Comparison of ENCODE assay signal across 13 mouse cellular contexts in the genomic region with DNA sequence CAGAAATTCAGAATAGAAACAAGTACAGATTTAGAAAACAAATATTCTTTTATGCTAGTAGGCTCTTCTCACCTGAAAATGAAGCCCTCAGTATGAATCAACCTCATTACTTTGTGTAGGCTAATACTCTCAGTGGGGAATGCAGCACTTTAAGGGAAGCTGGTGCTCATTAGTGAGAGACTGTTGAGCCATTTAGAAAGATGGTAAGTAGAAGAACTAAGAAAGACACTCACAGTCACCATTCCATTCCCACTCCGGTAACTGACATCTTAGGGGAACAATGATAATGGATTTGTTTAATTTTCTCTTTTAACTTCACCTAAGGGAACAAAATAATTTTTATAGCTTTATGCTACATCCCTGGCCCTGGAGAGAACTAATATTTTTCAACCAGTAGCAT.
"Had no signal": no experiment of that assay in that cellular context is flagged by ENCODE, and none has a peak within 500 bp of the region (broad histone marks: within the 10 kb centered on the region; RNA-seq: fewer than 3 reads in every experiment).

No protein-coding gene starts in this region.

- H3K9me3 ChIP-seq: limb, embryonic 15.5 days; liver, embryonic 12.5 days; lung, embryonic 15.5 days had no signal

- H3K36me3 ChIP-seq: limb, embryonic 15.5 days; liver, embryonic 12.5 days; lung, embryonic 15.5 days had no signal

- H3K27me3 ChIP-seq: limb, embryonic 15.5 days; liver, embryonic 12.5 days; lung, embryonic 15.5 days had no signal

- H3K4me1 ChIP-seq: limb, embryonic 15.5 days; liver, embryonic 12.5 days; lung, embryonic 15.5 days had no signal

- H3K4me2 ChIP-seq: limb, embryonic 15.5 days; liver, embryonic 12.5 days; lung, embryonic 15.5 days had no signal

- H3K4me3 ChIP-seq: limb, embryonic 15.5 days; liver, embryonic 12.5 days; lung, embryonic 15.5 days; myocyte had no signal

- ATAC-seq: liver, embryonic 12.5 days had no signal

- H3K27ac ChIP-seq: kidney, postnatal 0 days; limb, embryonic 15.5 days; liver, embryonic 12.5 days; lung, embryonic 15.5 days had no signal

- H3K9ac ChIP-seq: limb, embryonic 15.5 days; liver, embryonic 12.5 days; lung, embryonic 15.5 days had no signal

- DNase-seq: kidney, adult 11 months; kidney, adult 9 months; kidney, postnatal 36 days; layer of hippocampus, adult 9-11 months; layer of hippocampus, postnatal 36 days; right cerebral cortex, adult 18-20 months; right cerebral cortex, postnatal 25 days; thymus, postnatal 36 days had no signal
